Mouse (Mus musculus): ENCODE results near the gene Tbx4. TPM values are rescaled to one million over a fixed set of nuclear protein-coding genes. Genes with fewer than 3 reads are reported as not detected.

The Tbx4 gene
- polyA plus RNA-seq, 1 experiment from 2014 or later, result 0.25 TPM

GRCm38 (mm10) chr11:85892771-85893170, 6.5 kb downstream of the Tbx4 start:
- H3K9me3 ChIP-seq, result no peaks in the 10 kb centered on the region
- peaks cover 99% of the 10 kb centered on the region for H3K27me3 ChIP-seq
- no peak overlapping the region for H3K27ac ChIP-seq (replicated peaks)
- H3K9ac ChIP-seq, result no peak overlapping the region
- H3K4me1 ChIP-seq (replicated peaks), result peaks cover 18% of the 10 kb centered on the region
- H3K4me2 ChIP-seq, result no peak overlapping the region
- ATAC-seq (ENCODE audit: low read depth), result no peak
- WGBS, result 1% methylated on average over 6 of the region's 6 CpGs
- H3K36me3 ChIP-seq, result no peaks in the 10 kb centered on the region
- no peak overlapping the region for H3K4me3 ChIP-seq

GRCm38 (mm10) chr11:85893400-85894135, 7.3 kb downstream of the Tbx4 start:
- H3K4me3 ChIP-seq, result no peak overlapping the region
- H3K9ac ChIP-seq, result no peak overlapping the region
- no peak overlapping the region for H3K4me2 ChIP-seq
- no peak for ATAC-seq (ENCODE audit: low read depth)
- H3K27ac ChIP-seq (replicated peaks), result no peak overlapping the region
- H3K4me1 ChIP-seq (replicated peaks), result peaks cover 13% of the 10 kb centered on the region
- H3K27me3 ChIP-seq, result peaks cover 99% of the 10 kb centered on the region
- no peaks in the 10 kb centered on the region for H3K36me3 ChIP-seq
- no peaks in the 10 kb centered on the region for H3K9me3 ChIP-seq
- WGBS, result 1% methylated on average over 13 of the region's 13 CpGs

- Histone ChIP-seq H3K4me3 (no peak overlapping the region), H3K36me3 (no peaks in the 10 kb centered on the region), H3K27ac (replicated peaks) (no peak overlapping the region), H3K4me1 (replicated peaks) (peaks cover 12% of the 10 kb centered on the region), H3K27me3 (peaks cover 99% of the 10 kb centered on the region), H3K4me2 (no peak overlapping the region), H3K9me3 (no peaks in the 10 kb centered on the region), H3K9ac (no peak overlapping the region)
- no peak for ATAC-seq (ENCODE audit: low read depth)
- 5% methylated on average over 3 of the region's 3 CpGs for WGBS
These were observed 7.9 kb downstream of the Tbx4 start for GRCm38 (mm10) chr11:85894136-85894530.

- Histone ChIP-seq H3K9ac (0 out of 2 replicates have a peak overlapping the region, but pooled peaks have one; percentile 41), H3K9me3 (no peaks in the 10 kb centered on the region), H3K4me1 (replicated peaks) (peaks cover 10% of the 10 kb centered on the region), H3K4me3 (peak overlapping the region; percentile 21), H3K27me3 (peaks cover 98% of the 10 kb centered on the region), H3K4me2 (peak overlapping the region; percentile 51), H3K27ac (replicated peaks) (no peak overlapping the region), H3K36me3 (no peaks in the 10 kb centered on the region)
- no peak for ATAC-seq (ENCODE audit: low read depth)
- 1% methylated on average over 42 of the region's 43 CpGs for WGBS
These were observed 8.7 kb downstream of the Tbx4 start for GRCm38 (mm10) chr11:85894731-85895545.

GRCm38 (mm10) chr11:85896335-85896985, 10.2 kb downstream of the Tbx4 start:
- Histone ChIP-seq H3K27me3 (peaks cover 98% of the 10 kb centered on the region), H3K4me2 (no peak overlapping the region), H3K9me3 (no peaks in the 10 kb centered on the region), H3K27ac (replicated peaks) (no peak overlapping the region), H3K4me1 (replicated peaks) (peaks cover 8% of the 10 kb centered on the region), H3K9ac (no peak overlapping the region), H3K4me3 (no peak overlapping the region), H3K36me3 (no peaks in the 10 kb centered on the region)
- WGBS, result 30% methylated on average over 9 of the region's 13 CpGs
- no peak for ATAC-seq (ENCODE audit: low read depth)

GRCm38 (mm10) chr11:85900291-85900690, 14.1 kb downstream of the Tbx4 start:
- ATAC-seq (ENCODE audit: low read depth), result no peak
- Histone ChIP-seq H3K36me3 (no peaks in the 10 kb centered on the region), H3K9me3 (no peaks in the 10 kb centered on the region), H3K27ac (replicated peaks) (no peak overlapping the region), H3K9ac (no peak overlapping the region), H3K4me3 (no peak overlapping the region), H3K4me2 (no peak overlapping the region), H3K27me3 (peaks cover 90% of the 10 kb centered on the region), H3K4me1 (replicated peaks) (peaks cover under 1% of the 10 kb centered on the region; the same call in 1 of the 2 replicates)

- WGBS, result 65% methylated on average over 4 of the region's 4 CpGs
- no peak overlapping the region for H3K9ac ChIP-seq
- ATAC-seq (ENCODE audit: low read depth), result no peak
These were observed 23.3 kb downstream of the Tbx4 start for GRCm38 (mm10) chr11:85909514-85909913.

GRCm38 (mm10) chr11:85910133-85910532, 23.9 kb downstream of the Tbx4 start:
- H3K4me3 ChIP-seq, result no peak overlapping the region
- WGBS, result 50% methylated on average over 10 of the region's 10 CpGs
- H3K36me3 ChIP-seq, result no peaks in the 10 kb centered on the region
- no peak overlapping the region for H3K4me2 ChIP-seq
- H3K27me3 ChIP-seq, result peaks cover 19% of the 10 kb centered on the region; the same call in 1 of the 2 replicates
- H3K4me1 ChIP-seq (replicated peaks), result no peaks in the 10 kb centered on the region
- no peak overlapping the region for H3K27ac ChIP-seq (replicated peaks)
- H3K9me3 ChIP-seq, result no peaks in the 10 kb centered on the region
- no peak overlapping the region for H3K9ac ChIP-seq
- ATAC-seq (ENCODE audit: low read depth), result no peak

More at GRCm38 (mm10) chr11:85909514-85909913, 23.3 kb downstream of the Tbx4 start:
- H3K4me1 ChIP-seq (replicated peaks), result no peaks in the 10 kb centered on the region
- no peak overlapping the region for H3K4me2 ChIP-seq
- no peaks in the 10 kb centered on the region for H3K36me3 ChIP-seq
- H3K27me3 ChIP-seq, result peaks cover 22% of the 10 kb centered on the region
- no peak overlapping the region for H3K4me3 ChIP-seq
- H3K9me3 ChIP-seq, result no peaks in the 10 kb centered on the region
- H3K27ac ChIP-seq (replicated peaks), result no peak overlapping the region

- no peaks in the 10 kb centered on the region for H3K36me3 ChIP-seq
- peaks cover 26% of the 10 kb centered on the region for H3K4me1 ChIP-seq (replicated peaks)
- no peak overlapping the region for H3K9ac ChIP-seq
- 81% methylated on average over 7 of the region's 7 CpGs for WGBS
- H3K27ac ChIP-seq (replicated peaks), result no peak overlapping the region
- no peaks in the 10 kb centered on the region for H3K9me3 ChIP-seq
- H3K4me2 ChIP-seq, result no peak overlapping the region
- ATAC-seq (ENCODE audit: low read depth), result no peak
- H3K4me3 ChIP-seq, result no peak overlapping the region
- H3K27me3 ChIP-seq, result peaks cover 19% of the 10 kb centered on the region; the same call in 1 of the 2 replicates
These were observed 27.3 kb downstream of the Tbx4 start for GRCm38 (mm10) chr11:85913506-85913905.

- Histone ChIP-seq H3K27ac (replicated peaks) (peak overlapping the region; percentile 54), H3K9me3 (no peaks in the 10 kb centered on the region), H3K36me3 (no peaks in the 10 kb centered on the region), H3K4me2 (no peak overlapping the region), H3K4me1 (replicated peaks) (peaks cover 31% of the 10 kb centered on the region), H3K27me3 (peaks cover 27% of the 10 kb centered on the region), H3K4me3 (no peak overlapping the region), H3K9ac (no peak overlapping the region)
- 25% methylated on average over 12 of the region's 12 CpGs for WGBS
- ATAC-seq (ENCODE audit: low read depth), result no peak
These were observed 31.1 kb downstream of the Tbx4 start for GRCm38 (mm10) chr11:85917091-85917992.

- Histone ChIP-seq H3K9me3 (no peaks in the 10 kb centered on the region), H3K27me3 (peaks cover 33% of the 10 kb centered on the region), H3K27ac (replicated peaks) (peak overlapping the region; percentile 70), H3K4me1 (replicated peaks) (peaks cover 31% of the 10 kb centered on the region), H3K36me3 (no peaks in the 10 kb centered on the region), H3K4me2 (0 out of 2 replicates have a peak overlapping the region, but pooled peaks have one; percentile 11), H3K4me3 (no peak overlapping the region), H3K9ac (0 out of 2 replicates have a peak overlapping the region, but pooled peaks have one; percentile 14)
- 5% methylated on average over 11 of the region's 11 CpGs for WGBS
- no peak for ATAC-seq (ENCODE audit: low read depth)
These were observed 31.7 kb downstream of the Tbx4 start for GRCm38 (mm10) chr11:85917993-85918325.
